Mouse (Mus musculus) hindbrain, embryonic 10.5 days (tissue): ENCODE measurements around the gene Evl. TPM values are rescaled to one million over a fixed set of nuclear protein-coding genes. Genes with fewer than 3 reads are reported as not detected.

Experiments used
- DNase-seq: peaks from one replicate; pipeline ENCODE4 v3.0.0-alpha.2; 2017; ENCODE audit warnings: low spot score
- H3K27ac ChIP-seq: fragments of 300-500 bp; sonication (generic); 2 replicates; pipeline ENCODE4 v1.5.1; 2016; ENCODE audit warnings: mild to moderate bottlenecking, moderate library complexity
- H3K27me3 ChIP-seq: fragments of 300-500 bp; sonication (generic); 2 replicates; pipeline ENCODE4 v1.6.1; 2016; ENCODE audit warnings: mild to moderate bottlenecking; ENCODE audit not compliant: poor library complexity, insufficient read depth, severe bottlenecking
- H3K36me3 ChIP-seq: fragments of 300-500 bp; sonication (generic); 2 replicates; pipeline ENCODE4 v1.6.1; 2016; ENCODE audit warnings: mild to moderate bottlenecking, moderate library complexity
- H3K4me1 ChIP-seq: fragments of 300-500 bp; sonication (generic); replicated peaks from 2 replicates; pipeline ENCODE4 v1.6.1; 2016; ENCODE audit warnings: mild to moderate bottlenecking
- H3K4me3 ChIP-seq: fragments of 300-500 bp; sonication (generic); 2 replicates; pipeline ENCODE4 v1.5.1; 2016; ENCODE audit warnings: mild to moderate bottlenecking, moderate library complexity
- H3K9me3 ChIP-seq: fragments of 300-500 bp; sonication (generic); 2 replicates; pipeline ENCODE4 v1.6.1; 2016; ENCODE audit warnings: mild to moderate bottlenecking, moderate library complexity
- WGBS: fragments of 180-500 bp; shearing (Covaris S2); methylation state at CpG from one replicate; pipeline ENCODE4 v1.1.7; 2016; 5-methylcytosine and 5-hydroxymethylcytosine counted together
- polyA plus RNA-seq: library from polyadenylated mRNA; unstranded; fragments of >200 nt; fragmentation: Nextera tagmentation; extraction: Ambion mirVana; gene quantifications from 2 replicates; pipeline ENCODE4 v1.2.1, GENCODE M21; 2016

Gene Evl
- polyA plus RNA-seq, 1 experiment from 2014 or later: 75.2 TPM

DNA sequence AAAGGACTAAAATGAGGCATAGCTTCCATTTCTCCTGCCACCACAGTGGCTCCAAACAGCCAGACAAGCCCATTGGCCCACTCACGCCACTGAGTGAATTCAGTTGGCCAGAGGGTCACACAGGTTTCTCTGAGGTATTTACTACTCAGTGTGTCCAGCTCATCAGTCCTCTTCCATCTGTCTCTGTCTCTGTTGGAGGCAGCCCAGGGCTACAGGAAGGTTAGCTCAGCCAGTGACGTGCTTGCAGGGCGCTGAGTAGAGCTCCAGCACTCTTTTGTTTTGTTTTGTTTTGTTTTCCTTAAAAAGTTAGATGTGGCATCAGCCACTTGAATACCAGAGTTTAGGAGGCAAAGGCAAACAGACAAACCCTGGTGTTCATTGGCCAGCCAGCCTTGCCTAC, 119.0 kb downstream of the Evl start:
- Histone ChIP-seq H3K27ac (no peak overlapping the region), H3K27me3 (no peaks in the 10 kb centered on the region), H3K4me3 (no peak overlapping the region), H3K36me3 (peaks cover 88% of the 10 kb centered on the region), H3K4me1 (no peaks in the 10 kb centered on the region), H3K9me3 (no peaks in the 10 kb centered on the region)
- WGBS: 72% methylated on average over 3 of the region's 3 CpGs
- DNase-seq: no peak

DNA sequence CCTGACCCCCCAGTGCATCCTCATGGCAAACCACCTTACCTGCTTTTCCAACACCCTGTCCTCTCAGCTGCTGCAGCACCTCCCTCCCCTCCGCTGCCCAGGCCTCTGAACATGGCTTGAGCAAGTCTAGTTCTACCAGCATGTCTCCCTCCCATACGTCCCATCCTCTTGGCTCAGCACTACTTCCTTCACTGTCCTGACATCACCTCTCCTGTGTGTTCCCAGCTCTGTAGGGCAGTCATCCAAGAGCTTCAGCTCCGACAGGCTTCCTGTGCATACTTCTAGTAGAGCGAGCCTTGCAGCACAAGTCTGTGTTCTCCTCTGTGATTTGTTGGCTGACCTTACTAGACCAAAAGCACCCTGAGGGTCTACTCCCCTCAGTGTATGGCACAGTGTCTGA, 120.0 kb downstream of the Evl start:
- 91% methylated on average over 4 of the region's 4 CpGs for WGBS
- no peak for DNase-seq

GRCm38 (mm10) chr12:108674916-108675315, 120.4 kb downstream of the Evl start:
- H3K4me3 ChIP-seq: no peak overlapping the region
- H3K27me3 ChIP-seq: no peaks in the 10 kb centered on the region
- DNase-seq: no peak
- H3K36me3 ChIP-seq: peaks cover 94% of the 10 kb centered on the region
- 94% methylated on average over 2 of the region's 2 CpGs for WGBS
- H3K27ac ChIP-seq: no peak overlapping the region
- no peaks in the 10 kb centered on the region for H3K4me1 ChIP-seq
- H3K9me3 ChIP-seq: no peaks in the 10 kb centered on the region

More for the DNA sequence above, 120.0 kb downstream of the Evl start:
- no peaks in the 10 kb centered on the region for H3K27me3 ChIP-seq
- no peak overlapping the region for H3K27ac ChIP-seq
- no peak overlapping the region for H3K4me3 ChIP-seq
- H3K36me3 ChIP-seq: peaks cover 94% of the 10 kb centered on the region
- no peaks in the 10 kb centered on the region for H3K9me3 ChIP-seq
- no peaks in the 10 kb centered on the region for H3K4me1 ChIP-seq

- peaks cover 94% of the 10 kb centered on the region for H3K36me3 ChIP-seq
- 83% methylated on average over 8 of the region's 8 CpGs for WGBS
Measured at GRCm38 (mm10) chr12:108675614-108676401, 121.3 kb downstream of the Evl start.

GRCm38 (mm10) chr12:108677116-108677515, 122.6 kb downstream of the Evl start:
- 92% methylated on average over 5 of the region's 5 CpGs for WGBS
- H3K27ac ChIP-seq: no peak overlapping the region
- no peaks in the 10 kb centered on the region for H3K27me3 ChIP-seq
- H3K36me3 ChIP-seq: peaks cover 94% of the 10 kb centered on the region
- no peak for DNase-seq
- no peaks in the 10 kb centered on the region for H3K9me3 ChIP-seq
- no peak overlapping the region for H3K4me3 ChIP-seq
- H3K4me1 ChIP-seq: no peaks in the 10 kb centered on the region

More at GRCm38 (mm10) chr12:108675614-108676401, 121.3 kb downstream of the Evl start:
- no peaks in the 10 kb centered on the region for H3K27me3 ChIP-seq
- DNase-seq: no peak
- no peaks in the 10 kb centered on the region for H3K4me1 ChIP-seq
- no peak overlapping the region for H3K4me3 ChIP-seq
- H3K9me3 ChIP-seq: no peaks in the 10 kb centered on the region
- H3K27ac ChIP-seq: no peak overlapping the region

GRCm38 (mm10) chr12:108678366-108678765, 123.8 kb downstream of the Evl start:
- Histone ChIP-seq H3K9me3 (no peaks in the 10 kb centered on the region), H3K4me1 (no peaks in the 10 kb centered on the region), H3K36me3 (peaks cover 96% of the 10 kb centered on the region), H3K4me3 (no peak overlapping the region), H3K27me3 (no peaks in the 10 kb centered on the region), H3K27ac (no peak overlapping the region)
- WGBS: 90% methylated on average over 4 of the region's 4 CpGs
- DNase-seq: no peak

- no peaks in the 10 kb centered on the region for H3K27me3 ChIP-seq
- H3K9me3 ChIP-seq: no peaks in the 10 kb centered on the region
- no peak for DNase-seq
- no peak overlapping the region for H3K4me3 ChIP-seq
- H3K27ac ChIP-seq: no peak overlapping the region
- H3K36me3 ChIP-seq: peaks cover 98% of the 10 kb centered on the region
- WGBS: 94% methylated on average over 8 of the region's 8 CpGs
- no peaks in the 10 kb centered on the region for H3K4me1 ChIP-seq
Measured at GRCm38 (mm10) chr12:108680861-108681260, 126.3 kb downstream of the Evl start.

GRCm38 (mm10) chr12:108682240-108683023, 127.9 kb downstream of the Evl start:
- Histone ChIP-seq H3K36me3 (peaks cover 98% of the 10 kb centered on the region), H3K9me3 (no peaks in the 10 kb centered on the region), H3K4me3 (no peak overlapping the region), H3K27me3 (no peaks in the 10 kb centered on the region), H3K4me1 (no peaks in the 10 kb centered on the region), H3K27ac (no peak overlapping the region)
- no peak for DNase-seq
- WGBS: 89% methylated on average over 13 of the region's 13 CpGs

- Histone ChIP-seq H3K27me3 (no peaks in the 10 kb centered on the region), H3K27ac (no peak overlapping the region), H3K9me3 (no peaks in the 10 kb centered on the region), H3K36me3 (peaks cover 84% of the 10 kb centered on the region), H3K4me1 (peaks cover 16% of the 10 kb centered on the region), H3K4me3 (no peak overlapping the region)
- 81% methylated on average over 6 of the region's 6 CpGs for WGBS
- no peak for DNase-seq
Measured at GRCm38 (mm10) chr12:108686463-108686862, 131.9 kb downstream of the Evl start.

- H3K36me3 ChIP-seq: peaks cover 79% of the 10 kb centered on the region
Measured at GRCm38 (mm10) chr12:108686926-108687325, 132.4 kb downstream of the Evl start.

DNA sequence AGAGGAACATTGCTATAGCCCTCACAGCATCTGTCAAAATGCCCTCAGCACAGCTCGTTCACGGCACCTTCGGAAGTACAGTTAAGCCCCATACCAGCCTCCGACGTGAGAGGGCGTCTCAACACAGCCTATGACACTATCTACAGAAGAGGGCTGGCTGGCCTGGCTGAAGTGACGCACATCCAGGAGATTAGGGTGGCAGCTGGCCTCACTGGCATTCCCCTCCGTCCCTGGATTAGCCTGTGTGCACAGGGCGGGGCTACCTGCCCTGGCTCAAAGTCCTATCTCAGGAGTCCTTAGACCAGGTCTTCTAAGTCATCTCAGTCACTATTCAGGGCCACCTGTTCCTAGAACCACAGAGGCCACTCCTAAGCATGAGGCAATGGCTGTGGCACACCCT, 134.6 kb downstream of the Evl start:
- Histone ChIP-seq H3K4me3 (no peak overlapping the region), H3K27ac (no peak overlapping the region), H3K9me3 (no peaks in the 10 kb centered on the region), H3K27me3 (no peaks in the 10 kb centered on the region), H3K36me3 (peaks cover 57% of the 10 kb centered on the region), H3K4me1 (peaks cover 16% of the 10 kb centered on the region)
- DNase-seq: no peak
- WGBS: 94% methylated on average over 9 of the region's 9 CpGs

More at GRCm38 (mm10) chr12:108686926-108687325, 132.4 kb downstream of the Evl start:
- no peak overlapping the region for H3K4me3 ChIP-seq
- no peak for DNase-seq
- no peaks in the 10 kb centered on the region for H3K9me3 ChIP-seq
- no peak overlapping the region for H3K27ac ChIP-seq
- 78% methylated on average over 6 of the region's 6 CpGs for WGBS
- H3K27me3 ChIP-seq: no peaks in the 10 kb centered on the region
- peaks cover 16% of the 10 kb centered on the region for H3K4me1 ChIP-seq

DNA sequence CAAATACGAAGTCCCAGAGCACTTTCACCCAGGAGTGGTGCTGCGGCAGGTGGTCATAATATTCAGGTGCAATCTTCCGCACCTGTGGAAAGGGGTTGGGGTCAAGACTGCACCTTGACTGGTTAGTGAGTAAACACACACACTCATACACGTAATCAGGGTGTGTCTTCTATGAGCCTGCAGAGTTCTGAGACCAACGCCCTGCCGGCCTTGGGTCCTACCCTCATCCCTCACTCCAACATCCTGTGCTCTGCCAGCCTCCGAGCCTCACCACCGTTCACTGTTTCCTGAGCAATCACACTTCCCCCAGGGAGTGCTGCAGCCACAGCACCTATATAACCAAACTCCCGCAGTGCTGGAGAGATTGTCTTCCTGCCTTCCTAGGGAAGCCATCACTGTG, 136.0 kb downstream of the Evl start:
- no peaks in the 10 kb centered on the region for H3K9me3 ChIP-seq
- H3K27me3 ChIP-seq: no peaks in the 10 kb centered on the region
- H3K4me3 ChIP-seq: no peak overlapping the region
- H3K4me1 ChIP-seq: peaks cover 18% of the 10 kb centered on the region
- DNase-seq: no peak
- WGBS: 86% methylated on average over 9 of the region's 9 CpGs
- H3K36me3 ChIP-seq: peaks cover 44% of the 10 kb centered on the region
- H3K27ac ChIP-seq: no peak overlapping the region

DNA sequence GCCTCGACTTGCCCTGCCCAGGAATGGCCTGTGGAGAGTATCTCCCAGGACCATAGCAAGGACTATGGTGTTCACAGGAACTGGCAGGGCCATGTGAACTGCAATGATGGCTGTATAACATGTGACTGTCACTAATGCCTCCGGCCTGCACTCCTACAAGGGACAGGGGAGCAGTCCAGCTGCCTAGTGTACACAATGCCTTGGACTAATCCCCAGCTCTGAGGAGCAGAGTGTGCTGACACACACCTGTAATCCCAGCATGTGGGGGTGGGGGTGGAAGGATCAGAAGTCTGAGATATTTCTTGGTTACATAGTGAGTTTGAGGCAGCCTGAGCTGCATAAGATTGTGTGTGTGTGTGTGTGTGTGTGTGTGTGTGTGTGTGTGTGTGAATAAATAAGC, 139.1 kb downstream of the Evl start:
- Histone ChIP-seq H3K27ac (no peak overlapping the region), H3K36me3 (peaks cover 14% of the 10 kb centered on the region), H3K27me3 (no peaks in the 10 kb centered on the region), H3K4me1 (peaks cover 15% of the 10 kb centered on the region), H3K9me3 (no peaks in the 10 kb centered on the region), H3K4me3 (no peak overlapping the region)
- DNase-seq: no peak
- WGBS: 79% methylated on average over 2 of the region's 2 CpGs
